Mouse (Mus musculus): ENCODE measurements around the gene BC028528.
"Not testable (repeated sequence)": the region's sequence is repeated elsewhere in the genome, so short reads cannot be mapped to it uniquely, and the experiment has no call there.

Gene BC028528

DNA sequence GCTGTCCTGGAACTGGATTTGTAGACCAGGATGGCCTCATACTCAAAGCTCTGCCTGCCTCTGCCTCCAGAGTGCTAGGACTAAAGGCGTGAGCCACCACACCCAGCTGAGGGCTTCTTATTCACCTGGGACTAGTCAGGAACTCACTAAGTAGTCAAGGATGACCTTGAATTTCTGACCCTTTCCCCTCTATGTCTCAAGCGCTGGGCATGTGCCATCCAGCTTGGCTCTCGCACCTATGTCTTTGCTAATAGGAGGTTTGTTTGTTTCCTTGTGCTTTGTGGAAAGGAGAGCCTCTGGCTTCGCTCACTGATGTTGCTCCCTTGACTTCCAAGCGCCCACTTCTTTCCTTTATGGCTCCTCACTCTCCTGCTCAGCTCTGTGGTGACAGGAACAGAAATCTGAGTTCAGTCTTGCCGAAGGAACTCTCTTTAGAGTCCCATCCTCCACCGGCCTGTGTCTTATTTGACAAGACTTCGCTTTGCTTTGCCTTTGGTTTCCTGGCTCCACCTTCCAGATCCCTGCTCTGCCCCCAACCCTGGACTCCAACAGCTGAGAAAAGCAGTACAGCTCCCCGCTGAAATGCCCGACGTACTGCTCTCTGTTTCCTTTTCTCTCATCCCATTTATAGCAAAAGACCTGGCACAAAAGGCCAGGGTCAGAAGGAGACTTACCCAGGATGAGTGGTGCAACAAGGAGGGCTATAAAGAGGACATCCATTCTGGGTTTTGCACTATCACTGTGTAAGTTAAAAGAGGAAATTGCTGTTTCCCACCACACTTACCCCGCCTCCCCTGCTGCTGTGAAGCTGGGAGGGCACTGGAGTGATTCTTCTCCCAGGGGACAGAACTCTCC, at the start of gene BC028528:
TSS of gene BC028528 (minus strand) at position 795 of the 855 bp plus-strand sequence.
- DNase-seq (ENCODE audit: low spot score in 2 of 2): no peak

GRCm38 (mm10) chr3:95938835-95939234, 47.0 kb upstream of the BC028528 start:
- DNase-seq (ENCODE audit: low spot score in 2 of 2): no peak

DNA sequence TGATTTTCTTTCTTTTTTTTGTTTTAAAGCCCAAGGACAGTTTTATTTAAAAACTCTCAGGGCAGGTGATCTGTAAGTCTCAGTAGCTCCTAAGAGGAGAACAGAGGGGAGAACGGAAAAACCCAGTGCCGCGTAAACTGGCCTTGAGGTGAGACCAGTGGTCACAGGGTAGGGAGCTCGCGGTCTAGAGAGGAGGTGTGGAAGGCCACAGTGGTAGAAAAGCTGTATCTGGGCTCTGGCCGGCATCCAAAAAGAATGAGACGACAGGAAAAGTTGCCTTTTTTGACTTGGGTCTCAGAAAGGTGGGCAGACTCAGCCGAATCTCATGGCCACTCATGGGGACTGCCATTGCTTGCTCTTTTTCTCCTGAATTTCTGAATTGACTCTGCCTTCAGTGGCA, 46.4 kb upstream of the BC028528 start:
- DNase-seq (ENCODE audit: low spot score in 2 of 2): no peak

DNA sequence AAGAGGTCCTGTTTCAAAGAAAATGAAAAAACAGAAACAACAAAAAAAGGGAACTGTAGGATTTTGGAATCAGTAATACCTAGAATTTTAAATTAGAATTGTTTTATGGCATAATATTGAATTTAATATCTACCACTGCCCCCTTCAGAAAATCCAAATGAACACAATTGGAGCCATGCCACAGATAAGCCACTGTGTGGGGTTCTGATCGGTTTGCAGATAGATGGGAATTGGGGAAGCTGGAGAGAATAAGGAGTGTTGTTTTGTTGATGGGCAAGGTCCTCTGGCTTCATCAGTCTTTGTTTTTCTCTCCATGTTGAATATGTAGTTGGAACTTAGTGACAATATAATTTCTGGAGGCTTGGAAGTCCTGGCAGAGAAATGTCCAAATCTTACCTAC, 42.6 kb upstream of the BC028528 start:
- no peak for DNase-seq (ENCODE audit: low spot score in 2 of 2)

DNA sequence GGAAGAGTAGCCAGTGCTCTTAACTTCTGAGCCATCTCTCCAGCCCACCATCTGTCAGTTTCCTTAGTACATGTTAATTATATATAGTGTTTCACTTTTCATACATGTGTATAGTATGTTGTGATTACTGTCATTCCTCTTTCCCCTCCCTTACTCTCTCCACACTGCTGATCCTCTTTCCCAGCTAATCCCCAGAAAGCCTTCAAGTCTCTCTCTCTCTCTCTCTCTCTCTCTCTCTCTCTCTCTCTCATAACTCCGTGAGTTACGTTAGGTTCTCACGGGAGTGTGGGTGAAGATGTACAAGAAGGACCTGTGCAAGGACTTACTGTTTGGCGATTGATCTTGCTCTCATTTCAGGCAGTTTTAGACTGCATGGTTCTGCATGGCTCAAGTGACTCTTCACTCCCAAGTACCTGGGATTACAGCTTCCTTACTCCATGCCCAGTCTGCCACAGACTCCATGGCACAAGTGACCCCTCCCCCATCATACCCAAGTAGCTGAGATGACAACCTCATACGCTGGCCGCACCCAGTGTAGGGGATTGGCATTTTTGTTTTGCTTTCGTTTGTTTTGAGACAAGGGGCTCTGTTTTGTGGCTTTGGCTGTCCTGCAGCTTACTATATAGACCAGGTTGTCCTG, 41.4 kb upstream of the BC028528 start:
- DNase-seq (ENCODE audit: low spot score in 2 of 2): no peak

- DNase-seq (ENCODE audit: low spot score in 2 of 2): no peak
Observed at GRCm38 (mm10) chr3:95932566-95932965, 40.8 kb upstream of the BC028528 start.

GRCm38 (mm10) chr3:95932157-95932556, 40.4 kb upstream of the BC028528 start:
- DNase-seq (ENCODE audit: low spot score in 2 of 2): no peak

DNA sequence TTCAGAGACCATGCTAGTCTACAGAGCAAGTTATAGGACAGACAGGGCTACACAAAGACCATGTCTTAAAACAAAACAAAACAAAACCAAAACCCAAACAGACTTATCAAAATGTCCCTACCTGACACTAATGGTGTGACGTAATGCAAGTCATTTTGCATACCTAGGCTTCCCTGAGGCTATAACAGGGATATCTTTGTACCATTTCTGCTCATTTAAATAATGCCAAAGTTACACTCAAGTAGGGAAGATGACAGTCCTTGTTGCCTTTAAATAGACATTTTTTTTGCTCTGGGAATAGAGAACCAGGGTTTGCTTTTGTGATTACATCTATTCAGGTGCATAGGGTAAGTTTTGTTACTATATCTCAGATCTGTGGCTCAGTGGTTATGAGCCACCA, 39.7 kb upstream of the BC028528 start:
- DNase-seq (ENCODE audit: low spot score in 2 of 2): no peak

GRCm38 (mm10) chr3:95930471-95930789, 38.6 kb upstream of the BC028528 start:
- DNase-seq (ENCODE audit: low spot score in 2 of 2): no peak

DNA sequence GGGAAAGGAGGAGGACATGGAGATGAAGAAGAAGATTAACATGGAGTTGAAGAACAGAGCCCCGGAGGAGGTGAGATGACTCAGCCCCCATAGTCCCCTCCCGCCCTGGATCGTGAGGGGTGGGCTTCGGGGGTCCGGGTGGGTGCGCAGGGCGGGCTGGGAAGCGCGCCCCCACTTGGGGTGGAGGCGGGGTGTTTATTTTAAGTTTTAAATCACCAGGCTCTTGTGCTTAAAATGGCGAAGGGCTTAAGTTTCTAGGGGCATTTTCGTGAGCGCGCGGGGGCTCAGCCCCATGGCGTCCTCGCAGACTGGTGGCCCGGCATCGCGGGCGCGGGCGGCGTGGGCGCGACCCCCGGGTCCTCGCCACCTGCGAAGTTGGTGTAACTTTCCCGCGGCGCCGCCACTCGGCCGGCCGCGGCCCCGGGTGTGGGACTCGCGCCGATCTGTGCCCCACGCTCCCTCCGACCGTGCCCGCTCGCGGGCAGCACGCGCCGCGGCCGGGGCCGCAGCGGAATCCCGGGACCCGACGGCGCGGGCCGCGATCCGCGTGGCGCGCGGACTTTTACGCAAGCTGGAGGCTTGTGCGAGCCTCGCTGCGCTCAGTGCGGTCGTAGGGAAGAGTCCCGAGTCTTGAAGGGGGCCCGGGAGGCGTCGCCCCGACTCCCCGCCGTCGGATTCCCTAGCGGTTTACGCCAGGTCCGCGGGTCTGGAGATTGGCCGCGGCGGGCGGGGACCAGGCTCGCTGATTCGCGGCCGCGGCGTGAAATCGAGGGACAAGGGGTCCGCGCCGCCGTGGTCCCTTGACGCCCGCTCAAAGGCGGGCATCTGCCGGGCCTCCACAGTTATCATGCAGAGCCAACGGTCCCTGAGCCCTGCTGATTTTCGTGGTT, 38.0 kb upstream of the BC028528 start:
- DNase-seq (ENCODE audit: low spot score in 2 of 2): peak; percentile 26 to 30

DNA sequence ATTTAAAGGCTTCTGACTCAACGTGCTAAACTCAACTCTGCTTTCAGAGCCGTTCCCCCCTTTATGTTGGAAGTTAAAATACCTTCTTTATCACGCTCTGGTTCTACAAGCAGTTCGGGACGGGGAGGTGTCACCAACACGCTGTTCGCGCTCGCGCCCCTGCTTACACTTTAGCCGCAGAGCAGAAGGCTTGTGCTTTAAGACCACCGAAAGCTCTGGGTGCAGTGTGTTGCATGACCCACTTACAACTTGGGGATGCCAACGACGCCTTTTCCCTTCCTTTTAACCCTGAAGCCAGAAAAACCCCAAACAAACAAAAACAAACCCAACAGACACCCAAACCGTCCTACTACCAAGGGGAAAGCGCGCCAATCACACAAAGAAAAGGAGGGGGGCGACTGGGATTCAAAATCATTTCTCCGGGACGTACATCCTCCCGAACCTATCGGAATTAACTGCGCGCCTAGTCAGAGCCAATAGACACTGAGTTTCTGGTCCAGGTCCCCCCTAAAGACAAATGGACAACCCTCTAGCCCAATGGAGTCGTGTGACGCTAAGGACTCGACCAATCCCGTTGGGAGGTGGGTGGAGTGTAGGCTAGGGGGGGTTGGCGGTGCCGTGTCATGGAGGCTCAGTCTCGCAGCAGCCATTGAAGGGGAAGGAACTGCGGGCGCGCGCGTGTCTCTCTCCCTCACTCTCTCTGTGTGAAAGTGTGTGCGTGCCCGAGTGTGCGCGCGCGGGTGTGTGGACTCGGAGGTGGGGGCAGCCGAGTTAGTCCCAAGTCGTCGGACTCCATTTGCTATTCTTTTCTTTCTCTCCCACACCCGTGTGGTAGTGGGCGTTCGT, 37.1 kb upstream of the BC028528 start, which contains the start of gene Anp32e:
TSS of gene Anp32e (plus strand) at position 589 of the 846 bp plus-strand sequence.
- peak; percentile 97 to 98 for DNase-seq (ENCODE audit: low spot score in 2 of 2)

DNA sequence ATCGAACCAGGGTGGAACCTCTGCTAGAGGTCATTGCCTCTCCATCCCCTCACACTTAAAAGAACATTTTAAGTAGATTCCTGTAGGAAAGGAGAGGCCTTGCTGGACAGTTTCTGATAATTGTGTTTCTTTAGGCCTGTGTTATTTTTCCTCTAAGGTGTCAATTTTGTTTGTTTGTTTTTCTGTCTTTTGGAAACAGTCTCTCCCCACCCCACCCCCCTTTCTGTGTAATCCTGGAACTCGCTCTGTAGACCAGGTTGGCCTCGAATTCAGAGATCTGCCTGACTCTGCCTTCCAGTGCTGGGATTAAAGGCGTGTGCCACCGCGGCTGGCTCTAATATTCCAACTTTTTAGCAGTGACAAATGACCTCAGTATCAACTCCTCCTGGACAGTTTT, 36.5 kb upstream of the BC028528 start:
- no peak for DNase-seq (ENCODE audit: low spot score in 2 of 2)

DNA sequence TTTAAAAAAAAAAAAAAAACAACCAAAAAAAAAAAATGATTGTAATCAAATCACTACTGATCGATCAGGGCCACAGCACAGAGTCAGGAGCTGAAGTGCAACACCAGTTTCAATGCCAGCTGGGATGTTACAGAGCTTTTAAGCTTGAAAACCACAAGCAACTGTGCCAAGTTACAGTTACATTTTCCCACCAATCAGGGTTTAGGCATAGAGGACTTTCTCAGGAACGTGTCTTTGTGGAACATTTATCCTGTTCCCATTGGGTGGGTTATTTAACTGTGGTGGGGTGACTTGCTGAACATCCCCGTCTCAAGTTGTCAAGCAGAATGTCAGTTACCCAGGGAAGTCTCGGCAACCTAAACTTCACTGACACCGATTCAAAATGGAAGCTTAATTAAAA, 33.3 kb upstream of the BC028528 start:
- no peak for DNase-seq (ENCODE audit: low spot score in 2 of 2)

DNA sequence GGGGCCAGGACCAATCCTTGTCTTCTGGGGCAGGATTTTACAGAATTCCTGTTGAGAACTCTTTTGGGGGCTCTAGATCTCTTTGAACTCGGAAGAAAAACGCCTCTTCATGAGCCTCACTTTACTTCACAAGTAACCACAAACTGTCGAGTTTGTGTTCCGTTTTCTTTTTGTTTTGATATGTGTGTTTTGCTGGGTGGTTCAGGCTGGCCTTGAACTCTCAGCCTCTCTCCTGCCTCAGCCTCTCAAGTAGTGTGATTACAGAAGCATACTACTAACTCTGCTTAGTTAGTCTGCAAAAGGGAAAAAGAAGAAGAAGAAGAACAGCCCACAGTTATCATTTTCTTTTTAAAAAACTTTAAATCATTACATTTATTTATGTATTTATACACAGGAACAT, 32.4 kb upstream of the BC028528 start:
- DNase-seq (ENCODE audit: low spot score in 2 of 2): no peak

DNA sequence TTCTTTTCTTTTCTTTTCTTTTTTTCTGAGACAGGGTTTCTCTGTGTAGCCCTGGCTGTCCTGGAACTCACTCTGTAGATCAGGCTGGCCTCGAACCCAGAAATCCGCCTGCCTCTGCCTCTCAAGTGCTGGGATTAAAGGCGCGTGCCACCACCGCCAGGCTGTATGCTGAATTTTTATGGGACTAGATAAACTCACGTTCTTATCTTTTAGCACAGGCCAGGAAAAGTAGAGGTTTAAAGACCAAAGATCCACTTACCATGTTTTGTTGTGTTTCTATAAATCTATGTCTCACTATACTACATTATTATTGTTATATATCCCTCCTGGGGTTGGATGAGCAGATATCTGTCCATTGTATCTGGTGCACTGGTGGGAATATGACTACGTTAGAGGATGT, 31.6 kb upstream of the BC028528 start:
- not testable (repeated sequence) for DNase-seq (ENCODE audit: low spot score in 2 of 2)

DNA sequence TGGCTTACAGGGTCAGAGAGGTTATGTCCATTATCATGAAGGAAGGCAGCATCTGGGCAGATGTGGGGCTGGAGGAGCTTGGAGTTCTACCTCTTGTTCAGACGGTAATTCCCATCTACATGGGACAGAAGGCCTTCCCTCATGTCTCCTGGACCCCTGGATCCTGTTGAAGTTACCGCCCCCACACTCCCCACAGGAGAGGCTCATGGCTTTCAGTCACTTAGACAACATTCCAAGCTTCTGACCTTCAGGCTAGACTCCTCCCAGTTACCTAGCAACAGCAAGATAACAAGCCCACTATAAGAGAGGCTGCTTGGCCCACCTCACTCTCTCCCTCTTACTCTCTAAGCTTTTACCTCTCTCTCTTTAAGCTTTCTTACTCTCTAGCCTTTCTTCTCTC, 28.7 kb upstream of the BC028528 start:
- DNase-seq (ENCODE audit: low spot score in 2 of 2): not testable (repeated sequence)

- no peak for DNase-seq (ENCODE audit: low spot score in 2 of 2)
Observed at GRCm38 (mm10) chr3:95916760-95917159, 25.0 kb upstream of the BC028528 start.

- DNase-seq (ENCODE audit: low spot score in 2 of 2): no peak
Observed at GRCm38 (mm10) chr3:95914706-95915105, 22.9 kb upstream of the BC028528 start.

DNA sequence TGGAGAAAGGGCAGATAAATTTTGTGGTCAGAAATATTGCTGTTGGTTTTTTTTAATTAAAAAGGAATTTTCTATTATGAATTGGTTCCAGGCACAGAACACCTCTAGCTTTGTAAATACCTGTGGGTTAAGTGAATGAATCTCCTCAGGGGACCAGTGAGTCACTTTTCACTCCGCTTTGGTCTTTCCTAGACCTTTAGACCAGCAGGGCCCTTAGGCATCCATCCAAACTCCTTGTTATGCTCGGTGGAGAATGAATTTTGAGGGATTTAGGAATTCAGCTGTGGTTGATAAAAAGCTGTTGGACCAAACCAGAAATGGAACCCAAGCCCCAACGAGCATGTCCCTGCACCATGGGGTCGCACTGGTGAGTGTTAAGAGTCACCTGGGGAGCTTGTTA, 15.8 kb upstream of the BC028528 start:
- no peak for DNase-seq (ENCODE audit: low spot score in 2 of 2)

DNA sequence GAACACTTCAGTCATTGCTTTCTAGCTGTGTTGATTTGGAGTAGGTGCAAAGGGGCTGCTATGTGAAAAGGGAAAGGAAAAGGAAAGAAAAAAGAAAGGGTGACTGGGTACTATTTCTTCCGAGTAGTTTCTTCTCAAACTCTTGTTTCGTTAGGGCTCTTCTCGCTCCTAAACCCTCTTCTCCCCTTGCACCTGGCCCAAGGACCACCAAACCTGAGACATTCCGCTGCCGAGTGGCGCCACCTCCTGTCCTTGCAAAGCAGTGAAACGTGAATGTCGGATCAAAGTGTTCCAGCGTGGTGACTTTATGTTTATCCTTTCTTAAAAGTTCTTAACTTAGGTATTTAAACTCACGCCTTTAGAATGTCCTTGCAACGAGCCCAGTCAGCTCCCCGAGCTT, 15.1 kb upstream of the BC028528 start:
- DNase-seq (ENCODE audit: low spot score in 2 of 2): no peak

GRCm38 (mm10) chr3:95905940-95906492, 14.2 kb upstream of the BC028528 start:
- DNase-seq (ENCODE audit: low spot score in 2 of 2): no peak

Data from frontal cortex, postnatal 36 days (tissue).